Mouse (Mus musculus) liver, adult 2 months (tissue): Measurements from ENCODE around the gene Podn.

ENCODE experiments used
- CTCF ChIP-seq: fragments of 200-500 bp; IDR thresholded peaks from 2 replicates; pipeline ENCODE4 v1.5.1; 2011; ENCODE audit warnings: low read depth, low read length, control low read depth
- POLR2A ChIP-seq: fragments of 200-500 bp; IDR thresholded peaks from 2 replicates; pipeline ENCODE4 v1.6.1; 2011; ENCODE audit warnings: low read length, control low read depth; ENCODE audit not compliant: insufficient read depth; ENCODE audit errors: extremely low read depth

- TF ChIP-seq CTCF (no peak), POLR2A (no peak)
Observed at GRCm38 (mm10) chr4:108143778-108144177, 47.5 kb upstream of the Podn start.
